8 mouse cellular contexts compared by ENCODE assay signal in genomic region chr14:20928848-20929745, GRCm38 (mm10). TPM values are rescaled to one million over a fixed set of nuclear protein-coding genes. Genes with fewer than 3 reads are reported as not detected.
A peak's percentile ranks its signal among the peaks of the same experiment; 100 is the strongest.
DNase-seq lines count a peak whose midpoint lies in the region; ATAC-seq lines count a peak whose summit lies in the region.

Gene Vcl, plus strand, starts transcription at chr14:20929398.

- peak; percentile 99 for ATAC-seq in hindbrain, embryonic 16.5 days

- peaks cover 14% of the 10 kb centered on the region for H3K4me1 ChIP-seq in hindbrain, embryonic 16.5 days (ENCODE audit: control insufficient read depth, insufficient read depth, low read depth, low read length)

- H3K27me3 ChIP-seq in hindbrain, embryonic 16.5 days (replicated peaks; ENCODE audit: control insufficient read depth, insufficient read depth, low read length): no peaks in the 10 kb centered on the region

- under 1% methylated on average over 85 of the region's 89 CpGs for WGBS in hindbrain, embryonic 16.5 days
- WGBS in macrophage (ENCODE audit: missing documents): 1% methylated on average over 89 of the region's 89 CpGs

- H3K9ac ChIP-seq in hindbrain, embryonic 16.5 days (ENCODE audit: low read depth, low read length): peak within 1 kb of the TSS; percentile 86

- peak; percentile 98 for DNase-seq in WW6 (ENCODE audit: low read depth, low spot score)
- peak; percentile 95 to 99 for DNase-seq in cerebellum, postnatal 4 days (ENCODE audit: low spot score in 2 of 2)
- peak; percentile 100 for DNase-seq in gastrocnemius, adult 18-20 months (ENCODE audit: low spot score)
- peak; percentile 96 to 99 for DNase-seq in left cerebral cortex, adult 18-20 months (ENCODE audit: low spot score in 2 of 2)
- peak; percentile 99 for DNase-seq in right cerebral cortex, adult 18-20 months
- peak; percentile 98 for DNase-seq in urinary bladder, postnatal 10 days (ENCODE audit: low spot score)

- peak within 1 kb of the TSS; percentile 79 for H3K4me2 ChIP-seq in hindbrain, embryonic 16.5 days (ENCODE audit: low read length)

- H3K9me3 ChIP-seq in hindbrain, embryonic 16.5 days (ENCODE audit: control insufficient read depth, low read length): no peaks in the 10 kb centered on the region

- H3K79me2 ChIP-seq in macrophage (ENCODE audit: inconsistent target): peaks cover 44% of the 10 kb centered on the region

- peak within 1 kb of the TSS; percentile 98 for H3K4me3 ChIP-seq in hindbrain, embryonic 16.5 days (ENCODE audit: low read length)
- H3K4me3 ChIP-seq in macrophage (ENCODE audit: inconsistent target): peak within 1 kb of the TSS; percentile 76

- H3K27ac ChIP-seq in hindbrain, embryonic 16.5 days (ENCODE audit: low read depth, low read length): peak within 1 kb of the TSS; percentile 85
- peak within 1 kb of the TSS; percentile 77 for H3K27ac ChIP-seq in macrophage

- no peaks in the 10 kb centered on the region for H3K36me3 ChIP-seq in hindbrain, embryonic 16.5 days (ENCODE audit: control insufficient read depth, insufficient read depth, low read length)
- no peaks in the 10 kb centered on the region for H3K36me3 ChIP-seq in macrophage (ENCODE audit: inconsistent target)

RNA-seq across cellular contexts. Expression of gene Vcl, which starts in this region (rescaled TPM):
- total RNA-seq in gastrocnemius, adult 18-20 months (2021): 10 to 100 TPM; 62.3 to 64.9 TPM
- 14.8 and 20.6 TPM in 2 replicates for polyA plus RNA-seq in hindbrain, embryonic 16.5 days (2015; fragmentation: Nextera tagmentation; extraction: Ambion mirVana)
- 10 to 100 TPM; 21.7 to 26.0 TPM for total RNA-seq in left cerebral cortex, adult 18-20 months (2021)
- total RNA-seq in macrophage (2018; cell fraction: chromatin; rRNA removed): 100 to 1,000 TPM in 1 of 26 experiments, 10 to 100 TPM in 22, 1 to 10 TPM in 3; 8.6 to 161 (median 39.7) TPM
- total RNA-seq in macrophage (2018; cell fraction: cytosol; rRNA removed): 10 to 100 TPM in 15 of 26 experiments, 1 to 10 TPM in 11; 5.2 to 49.9 (median 19.2) TPM
- 10 to 100 TPM in 23 of 26 experiments, 1 to 10 TPM in 3; 7.7 to 65.2 (median 34.0) TPM for total RNA-seq in macrophage (2018; cell fraction: nucleus; rRNA removed)
- 14.0 to 27.3 TPM (median 15.5 TPM) in 3 replicates for polyA plus RNA-seq in macrophage (2018)

Comparison
In these comparisons a context has a peak if more than half of its experiments do, and no peak if none do; other contexts are left out.
1. Peak in every context shown above with its lines: DNase-seq, ATAC-seq, H3K4me3 ChIP-seq and H3K27ac ChIP-seq.